Mouse (Mus musculus) left cerebral cortex, adult 8-10 months (tissue): ENCODE measurements around the gene Tax1bp1. TPM values are rescaled to one million over a fixed set of nuclear protein-coding genes. Genes with fewer than 3 reads are reported as not detected.
"Not testable (repeated sequence)": the region's sequence is repeated elsewhere in the genome, so short reads cannot be mapped to it uniquely, and the experiment has no call there.

Experiments used
- DNase-seq, 2 experiments: peaks; one replicate each; pipeline ENCODE4 v3.0.0; 2022; ENCODE audit warnings: low spot score in 2 of 2
- total RNA-seq, 4 experiments: library from RNA; stranded (reverse); gene quantifications; 2 replicates each; pipeline ENCODE4 v1.2.4; 2022

Gene Tax1bp1
- 100 to 1,000 TPM; 127 to 153 (median 140) TPM for total RNA-seq

GRCm38 (mm10) chr6:52713104-52713896, at the start of gene Tax1bp1:
TSS of gene Tax1bp1 (plus strand) at chr6:52713729.
- peak; percentile 82 to 89 for DNase-seq

GRCm38 (mm10) chr6:52667641-52668040, 45.9 kb upstream of the Tax1bp1 start:
- DNase-seq: no peak

GRCm38 (mm10) chr6:52669878-52670277, 43.7 kb upstream of the Tax1bp1 start:
- not testable (repeated sequence) for DNase-seq

GRCm38 (mm10) chr6:52671791-52672190, 41.7 kb upstream of the Tax1bp1 start:
- no peak for DNase-seq

GRCm38 (mm10) chr6:52672539-52672938, 41.0 kb upstream of the Tax1bp1 start:
- DNase-seq: no peak

GRCm38 (mm10) chr6:52673706-52674105, 39.8 kb upstream of the Tax1bp1 start:
- DNase-seq: no peak

GRCm38 (mm10) chr6:52674541-52674940, 39.0 kb upstream of the Tax1bp1 start:
- DNase-seq: no peak

GRCm38 (mm10) chr6:52675222-52675921, 38.2 kb upstream of the Tax1bp1 start:
- no peak for DNase-seq

GRCm38 (mm10) chr6:52677534-52677933, 36.0 kb upstream of the Tax1bp1 start:
- not testable (repeated sequence) for DNase-seq

GRCm38 (mm10) chr6:52679565-52679964, 34.0 kb upstream of the Tax1bp1 start:
- DNase-seq: no peak

- no peak for DNase-seq
Observed at GRCm38 (mm10) chr6:52680458-52681032, 33.0 kb upstream of the Tax1bp1 start.

GRCm38 (mm10) chr6:52681847-52682485, 31.6 kb upstream of the Tax1bp1 start:
- no peak for DNase-seq

- no peak for DNase-seq
Observed at GRCm38 (mm10) chr6:52682607-52683006, 30.9 kb upstream of the Tax1bp1 start.

GRCm38 (mm10) chr6:52686901-52687500, 26.5 kb upstream of the Tax1bp1 start:
- DNase-seq: no peak

GRCm38 (mm10) chr6:52690365-52690764, 23.2 kb upstream of the Tax1bp1 start:
- no peak for DNase-seq

GRCm38 (mm10) chr6:52691800-52692199, 21.7 kb upstream of the Tax1bp1 start:
- no peak for DNase-seq

GRCm38 (mm10) chr6:52692451-52693063, 21.0 kb upstream of the Tax1bp1 start:
- DNase-seq: no peak

- no peak for DNase-seq
Observed at GRCm38 (mm10) chr6:52697964-52698535, 15.5 kb upstream of the Tax1bp1 start.

GRCm38 (mm10) chr6:52699050-52699449, 14.5 kb upstream of the Tax1bp1 start:
- no peak for DNase-seq

GRCm38 (mm10) chr6:52699899-52700298, 13.6 kb upstream of the Tax1bp1 start:
- DNase-seq: no peak

GRCm38 (mm10) chr6:52703263-52703662, 10.3 kb upstream of the Tax1bp1 start:
- no peak for DNase-seq
